Mouse (Mus musculus): ENCODE data around the gene Dtx3. TPM values are rescaled to one million over a fixed set of nuclear protein-coding genes. Genes with fewer than 3 reads are reported as not detected.
A peak's percentile ranks its signal among the peaks of the same experiment; 100 is the strongest.

Dtx3 gene
- total and polyA plus RNA-seq, 2 experiments from 2014 or later: 217 to 258 TPM

GRCm38 (mm10) chr10:127187371-127188078 lies 8.0 kb downstream of the Dtx3 start:
- no peaks in the 10 kb centered on the region for H3K27me3 ChIP-seq (ENCODE audit: insufficient read depth, low read length)
- 44% methylated on average over 10 of the region's 10 CpGs for WGBS
- no peak for ATAC-seq (ENCODE audit: low FRiP score)
- no peak for DNase-seq (ENCODE audit: low spot score)
- peaks cover 3% of the 10 kb centered on the region; the same call in 1 of the 2 replicates for H3K4me1 ChIP-seq (ENCODE audit: insufficient read depth, low read length)
- H3K4me2 ChIP-seq (ENCODE audit: low read depth, low read length, poor library complexity, severe bottlenecking): peak overlapping the region; percentile 98
- no peak overlapping the region for H3K9ac ChIP-seq (replicated peaks; ENCODE audit: low read length, poor library complexity, severe bottlenecking)
- peak overlapping the region; percentile 66 for H3K4me3 ChIP-seq (ENCODE audit: low read depth, low read length)
- no peak overlapping the region for H3K27ac ChIP-seq (ENCODE audit: low read depth, low read length)
- H3K36me3 ChIP-seq (ENCODE audit: insufficient read depth, low read length): peaks cover 14% of the 10 kb centered on the region
- no peaks in the 10 kb centered on the region for H3K9me3 ChIP-seq (ENCODE audit: low read length)
- no peak for TF ChIP-seq CTCF (IDR thresholded peaks at IDR 0.05)

- ATAC-seq (ENCODE audit: low FRiP score) (no peak), DNase-seq (ENCODE audit: low spot score) (no peak)
- Histone ChIP-seq H3K27me3 (ENCODE audit: insufficient read depth, low read length) (no peaks in the 10 kb centered on the region), H3K4me2 (ENCODE audit: low read depth, low read length, poor library complexity, severe bottlenecking) (no peak overlapping the region), H3K27ac (ENCODE audit: low read depth, low read length) (no peak overlapping the region), H3K4me3 (ENCODE audit: low read depth, low read length) (no peak overlapping the region), H3K9me3 (ENCODE audit: low read length) (no peaks in the 10 kb centered on the region), H3K4me1 (ENCODE audit: insufficient read depth, low read length) (peaks cover 3% of the 10 kb centered on the region; the same call in 1 of the 2 replicates), H3K9ac (replicated peaks; ENCODE audit: low read length, poor library complexity, severe bottlenecking) (no peak overlapping the region), H3K36me3 (ENCODE audit: insufficient read depth, low read length) (peaks cover 10% of the 10 kb centered on the region)
- peak; percentile 47 for TF ChIP-seq CTCF (IDR thresholded peaks at IDR 0.05)
- WGBS: 78% methylated on average over 1 of the region's 1 CpGs
Observed at GRCm38 (mm10) chr10:127186451-127186850, 9.1 kb downstream of the Dtx3 start.

- H3K4me1 ChIP-seq (ENCODE audit: insufficient read depth, low read length): peaks cover 3% of the 10 kb centered on the region; the same call in 1 of the 2 replicates
- peaks cover under 1% of the 10 kb centered on the region; the same call in 1 of the 2 replicates for H3K36me3 ChIP-seq (ENCODE audit: insufficient read depth, low read length)
- peaks cover 5% of the 10 kb centered on the region; the same call in 1 of the 2 replicates for H3K27me3 ChIP-seq (ENCODE audit: insufficient read depth, low read length)
- DNase-seq (ENCODE audit: low spot score): no peak
- no peak overlapping the region for H3K4me3 ChIP-seq (ENCODE audit: low read depth, low read length)
- TF ChIP-seq CTCF (IDR thresholded peaks at IDR 0.05): no peak
- no peak overlapping the region for H3K9ac ChIP-seq (replicated peaks; ENCODE audit: low read length, poor library complexity, severe bottlenecking)
- no peak overlapping the region for H3K27ac ChIP-seq (ENCODE audit: low read depth, low read length)
- no peak overlapping the region for H3K4me2 ChIP-seq (ENCODE audit: low read depth, low read length, poor library complexity, severe bottlenecking)
- H3K9me3 ChIP-seq (ENCODE audit: low read length): no peaks in the 10 kb centered on the region
- ATAC-seq (ENCODE audit: low FRiP score): no peak
- WGBS: 88% methylated on average over 15 of the region's 15 CpGs
Observed at GRCm38 (mm10) chr10:127185506-127185905, 10.0 kb downstream of the Dtx3 start.

GRCm38 (mm10) chr10:127185101-127185500 lies 10.4 kb downstream of the Dtx3 start:
- no peak overlapping the region for H3K27ac ChIP-seq (ENCODE audit: low read depth, low read length)
- H3K4me3 ChIP-seq (ENCODE audit: low read depth, low read length): no peak overlapping the region
- ATAC-seq (ENCODE audit: low FRiP score) (no peak), DNase-seq (ENCODE audit: low spot score) (no peak)
- no peak overlapping the region for H3K4me2 ChIP-seq (ENCODE audit: low read depth, low read length, poor library complexity, severe bottlenecking)
- peaks cover 7% of the 10 kb centered on the region; the same call in 1 of the 2 replicates for H3K27me3 ChIP-seq (ENCODE audit: insufficient read depth, low read length)
- H3K9me3 ChIP-seq (ENCODE audit: low read length): no peaks in the 10 kb centered on the region
- WGBS: 76% methylated on average over 9 of the region's 9 CpGs
- no peak overlapping the region for H3K9ac ChIP-seq (replicated peaks; ENCODE audit: low read length, poor library complexity, severe bottlenecking)
- peaks cover 6% of the 10 kb centered on the region; the same call in 1 of the 2 replicates for H3K4me1 ChIP-seq (ENCODE audit: insufficient read depth, low read length)
- no peak for TF ChIP-seq CTCF (IDR thresholded peaks at IDR 0.05)
- no peaks in the 10 kb centered on the region for H3K36me3 ChIP-seq (ENCODE audit: insufficient read depth, low read length)

- Histone ChIP-seq H3K27me3 (ENCODE audit: insufficient read depth, low read length) (peaks cover 18% of the 10 kb centered on the region; the same call in 1 of the 2 replicates), H3K4me3 (ENCODE audit: low read depth, low read length) (no peak overlapping the region), H3K4me1 (ENCODE audit: insufficient read depth, low read length) (peaks cover 9% of the 10 kb centered on the region; the same call in 1 of the 2 replicates), H3K9me3 (ENCODE audit: low read length) (no peaks in the 10 kb centered on the region), H3K9ac (replicated peaks; ENCODE audit: low read length, poor library complexity, severe bottlenecking) (no peak overlapping the region; the same call in 1 of the 2 replicates), H3K27ac (ENCODE audit: low read depth, low read length) (no peak overlapping the region), H3K36me3 (ENCODE audit: insufficient read depth, low read length) (no peaks in the 10 kb centered on the region), H3K4me2 (ENCODE audit: low read depth, low read length, poor library complexity, severe bottlenecking) (peak overlapping the region; percentile 30; the same call in 1 of the 2 replicates)
- no peak; the same call in 1 of the 2 replicates for TF ChIP-seq CTCF (IDR thresholded peaks at IDR 0.05)
- ATAC-seq (ENCODE audit: low FRiP score) (no peak), DNase-seq (ENCODE audit: low spot score) (no peak)
- 16% methylated on average over 18 of the region's 20 CpGs for WGBS
Observed at GRCm38 (mm10) chr10:127183759-127184158, 11.8 kb downstream of the Dtx3 start.

GRCm38 (mm10) chr10:127182624-127183023 lies 12.9 kb downstream of the Dtx3 start:
- H3K27me3 ChIP-seq (ENCODE audit: insufficient read depth, low read length): peaks cover 28% of the 10 kb centered on the region
- DNase-seq (ENCODE audit: low spot score): no peak

More at GRCm38 (mm10) chr10:127182624-127183023, 12.9 kb downstream of the Dtx3 start:
- Histone ChIP-seq H3K9me3 (ENCODE audit: low read length) (no peaks in the 10 kb centered on the region), H3K9ac (replicated peaks; ENCODE audit: low read length, poor library complexity, severe bottlenecking) (no peak overlapping the region), H3K4me3 (ENCODE audit: low read depth, low read length) (no peak overlapping the region), H3K36me3 (ENCODE audit: insufficient read depth, low read length) (no peaks in the 10 kb centered on the region), H3K27ac (ENCODE audit: low read depth, low read length) (no peak overlapping the region), H3K4me1 (ENCODE audit: insufficient read depth, low read length) (peaks cover 13% of the 10 kb centered on the region), H3K4me2 (ENCODE audit: low read depth, low read length, poor library complexity, severe bottlenecking) (no peak overlapping the region)
- WGBS: 80% methylated on average over 4 of the region's 4 CpGs
- no peak for TF ChIP-seq CTCF (IDR thresholded peaks at IDR 0.05)
- no peak for ATAC-seq (ENCODE audit: low FRiP score)
